Mouse (Mus musculus) left cerebral cortex, postnatal 25 days (tissue): ENCODE results near the gene Ginm1. TPM values are rescaled to one million over a fixed set of nuclear protein-coding genes. Genes with fewer than 3 reads are reported as not detected.

ENCODE experiments used
- DNase-seq, 2 experiments: peaks; one replicate each; pipeline ENCODE4 v3.0.0; 2022; ENCODE audit warnings: low spot score in 2 of 2, mixed read lengths in 1 of 2
- intact Hi-C: fragments of 180-260 bp; cut with DNase I; formaldehyde crosslinking; loops from one replicate; pipeline ENCODE4 v1.15.1; 2025
- total RNA-seq, 2 experiments: library from RNA; stranded (reverse); gene quantifications; 2 replicates each; pipeline ENCODE4 v1.2.3; 2021

Ginm1 gene
- total RNA-seq: 10 to 100 TPM; 15.8 to 19.0 TPM

- peak; percentile 93 for DNase-seq
These were observed at the start of gene Ginm1, which contains the start of gene Ppil4 for GRCm38 (mm10) chr10:7792751-7793385. Ginm1 (minus strand) TSS chr10:7792824. Ppil4 (plus strand) TSS chr10:7792891.

GRCm38 (mm10) chr10:7841571-7842080, 49.0 kb upstream of the Ginm1 start:
- intact Hi-C loops: no loop called here

More at GRCm38 (mm10) chr10:7792751-7793385, at the start of gene Ginm1, which contains the start of gene Ppil4:
- intact Hi-C loops: no loop called here

GRCm38 (mm10) chr10:7840785-7841184, 48.2 kb upstream of the Ginm1 start:
- no peak for DNase-seq
- intact Hi-C loops: no loop called here

More at GRCm38 (mm10) chr10:7841571-7842080, 49.0 kb upstream of the Ginm1 start:
- DNase-seq: peak; percentile 26 to 40

GRCm38 (mm10) chr10:7840353-7840733, 47.7 kb upstream of the Ginm1 start:
- intact Hi-C loops: no loop called here
- DNase-seq: no peak

- intact Hi-C loops: no loop called here
- DNase-seq: no peak
These were observed 47.1 kb upstream of the Ginm1 start for GRCm38 (mm10) chr10:7839551-7840352.

- intact Hi-C loops: no loop called here
- no peak for DNase-seq
These were observed 46.3 kb upstream of the Ginm1 start for GRCm38 (mm10) chr10:7838874-7839421.

- no peak for DNase-seq
- intact Hi-C loops: no loop called here
These were observed 45.4 kb upstream of the Ginm1 start for GRCm38 (mm10) chr10:7838036-7838435.

GRCm38 (mm10) chr10:7837446-7837845, 44.8 kb upstream of the Ginm1 start:
- intact Hi-C loops: no loop called here
- no peak for DNase-seq

GRCm38 (mm10) chr10:7836902-7837301, 44.3 kb upstream of the Ginm1 start:
- intact Hi-C loops: no loop called here
- DNase-seq: no peak

- intact Hi-C loops: no loop called here
- DNase-seq: no peak
These were observed 42.1 kb upstream of the Ginm1 start for GRCm38 (mm10) chr10:7834671-7835225.

GRCm38 (mm10) chr10:7833377-7834165, 40.9 kb upstream of the Ginm1 start:
- intact Hi-C loops: no loop called here
- DNase-seq: no peak

GRCm38 (mm10) chr10:7832171-7832676, 39.6 kb upstream of the Ginm1 start, which contains the start of gene Zc3h12d:
Zc3h12d (plus strand) TSS chr10:7832470.
- intact Hi-C loops: no loop called here
- no peak for DNase-seq

- intact Hi-C loops: no loop called here
- DNase-seq: no peak
These were observed 33.5 kb upstream of the Ginm1 start for GRCm38 (mm10) chr10:7826106-7826505.

GRCm38 (mm10) chr10:7825281-7825665, 32.6 kb upstream of the Ginm1 start:
- no peak for DNase-seq
- intact Hi-C loops: no loop called here

- DNase-seq: no peak
- intact Hi-C loops: no loop called here
These were observed 32.1 kb upstream of the Ginm1 start for GRCm38 (mm10) chr10:7824663-7825280.

GRCm38 (mm10) chr10:7821981-7822380, 29.4 kb upstream of the Ginm1 start:
- intact Hi-C loops: no loop called here
- no peak for DNase-seq

- intact Hi-C loops: no loop called here
- DNase-seq: no peak
These were observed 27.5 kb upstream of the Ginm1 start for GRCm38 (mm10) chr10:7820171-7820570.

- intact Hi-C loops: no loop called here
- DNase-seq: no peak
These were observed 27.0 kb upstream of the Ginm1 start for GRCm38 (mm10) chr10:7819603-7820002.

- intact Hi-C loops: no loop called here
- DNase-seq: no peak
These were observed 26.5 kb upstream of the Ginm1 start for GRCm38 (mm10) chr10:7819156-7819555.
